Mouse (Mus musculus): ENCODE data around the gene Ism2. TPM values are rescaled to one million over a fixed set of nuclear protein-coding genes. Genes with fewer than 3 reads are reported as not detected.
"Not testable (repeated sequence)": the region's sequence is repeated elsewhere in the genome, so short reads cannot be mapped to it uniquely, and the experiment has no call there.

The Ism2 gene
- polyA plus RNA-seq, 1 experiment from 2014 or later: 1.1 TPM

DNA sequence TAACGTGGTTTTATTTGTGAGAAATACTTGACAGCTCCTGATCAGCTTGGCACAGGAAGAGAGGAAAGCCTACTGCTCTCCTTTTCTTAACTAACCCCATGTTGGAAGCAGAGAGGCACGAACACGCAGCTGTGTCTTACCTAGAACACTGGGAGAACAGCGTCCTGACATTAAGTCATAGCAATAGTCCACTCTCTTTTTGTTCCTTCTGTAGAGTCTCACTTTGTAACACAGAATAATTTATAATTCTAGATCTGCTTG is 7.0 kb upstream of the Ism2 start:
- H3K27ac ChIP-seq (replicated peaks; ENCODE audit: low read depth, low read length); H3K4me3 ChIP-seq (ENCODE audit: low read depth, low read length); DNase-seq (ENCODE audit: low spot score); H3K4me2 ChIP-seq (ENCODE audit: low read depth, severe bottlenecking); H3K9me3 ChIP-seq (ENCODE audit: control insufficient read depth, low read length); ATAC-seq (ENCODE audit: insufficient number of reproducible peaks, low FRiP score, low TSS enrichment, low read depth); H3K36me3 ChIP-seq (ENCODE audit: control insufficient read depth, insufficient read depth, low read length); H3K27me3 ChIP-seq (ENCODE audit: control insufficient read depth, insufficient read depth, low read length); H3K4me1 ChIP-seq (ENCODE audit: control insufficient read depth, insufficient read depth, low read length); H3K9ac ChIP-seq (ENCODE audit: low read length): not testable (repeated sequence)
- 79% methylated on average over 4 of the region's 4 CpGs for WGBS

DNA sequence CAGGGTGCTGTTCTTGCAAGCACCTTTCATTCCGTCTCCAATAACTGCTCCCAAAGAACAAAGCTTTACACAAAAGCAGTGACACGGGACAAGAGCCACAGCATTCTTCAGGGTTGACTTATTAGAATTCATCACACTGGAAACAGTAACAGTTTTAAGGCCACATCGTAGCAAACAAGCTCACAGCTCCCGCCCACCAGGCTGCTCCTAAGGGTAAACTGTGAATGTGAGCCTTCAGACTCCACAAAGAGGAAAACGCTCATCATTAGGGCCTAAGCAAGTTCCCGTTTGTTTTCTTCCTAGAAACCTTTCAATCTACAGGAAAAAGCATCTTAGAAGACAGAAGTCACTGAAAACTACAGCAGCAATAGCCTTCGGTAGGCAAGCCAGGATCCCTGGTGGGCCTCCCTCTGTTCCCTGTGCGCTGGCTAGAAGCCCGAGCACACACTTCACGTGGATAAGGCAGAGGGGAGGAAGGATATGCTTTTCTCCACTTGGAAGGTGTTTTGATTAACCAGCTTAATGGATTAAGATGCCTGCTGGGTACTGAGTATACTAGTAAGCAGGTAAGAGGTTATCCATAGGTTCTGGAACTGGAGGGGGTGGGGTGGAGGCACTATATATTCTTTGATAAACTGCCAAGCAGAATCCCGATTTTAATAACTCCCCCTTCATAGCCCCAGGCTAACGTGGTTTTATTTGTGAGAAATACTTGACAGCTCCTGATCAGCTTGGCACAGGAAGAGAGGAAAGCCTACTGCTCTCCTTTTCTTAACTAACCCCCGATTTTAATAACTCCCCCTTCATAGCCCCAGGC is 6.5 kb upstream of the Ism2 start:
- Histone ChIP-seq H3K27ac (replicated peaks; ENCODE audit: low read depth, low read length) (no peak overlapping the region), H3K9me3 (ENCODE audit: control insufficient read depth, low read length) (no peaks in the 10 kb centered on the region), H3K36me3 (ENCODE audit: control insufficient read depth, insufficient read depth, low read length) (no peaks in the 10 kb centered on the region), H3K4me1 (ENCODE audit: control insufficient read depth, insufficient read depth, low read length) (no peaks in the 10 kb centered on the region), H3K4me2 (ENCODE audit: low read depth, severe bottlenecking) (no peak overlapping the region), H3K27me3 (ENCODE audit: control insufficient read depth, insufficient read depth, low read length) (no peaks in the 10 kb centered on the region; the same call in 1 of the 2 replicates), H3K4me3 (ENCODE audit: low read depth, low read length) (no peak overlapping the region), H3K9ac (ENCODE audit: low read length) (no peak overlapping the region)
- WGBS: 48% methylated on average over 13 of the region's 13 CpGs
- no peak for DNase-seq (ENCODE audit: low spot score)
- no peak for ATAC-seq (ENCODE audit: insufficient number of reproducible peaks, low FRiP score, low TSS enrichment, low read depth)

- Histone ChIP-seq H3K27ac (replicated peaks; ENCODE audit: low read depth, low read length) (no peak overlapping the region), H3K4me3 (ENCODE audit: low read depth, low read length) (no peak overlapping the region), H3K4me2 (ENCODE audit: low read depth, severe bottlenecking) (no peak overlapping the region), H3K9me3 (ENCODE audit: control insufficient read depth, low read length) (no peaks in the 10 kb centered on the region), H3K4me1 (ENCODE audit: control insufficient read depth, insufficient read depth, low read length) (no peaks in the 10 kb centered on the region), H3K9ac (ENCODE audit: low read length) (no peak overlapping the region), H3K27me3 (ENCODE audit: control insufficient read depth, insufficient read depth, low read length) (peaks cover 12% of the 10 kb centered on the region), H3K36me3 (ENCODE audit: control insufficient read depth, insufficient read depth, low read length) (no peaks in the 10 kb centered on the region)
- DNase-seq (ENCODE audit: low spot score) (no peak), ATAC-seq (ENCODE audit: insufficient number of reproducible peaks, low FRiP score, low TSS enrichment, low read depth) (no peak)
- WGBS: 66% methylated on average over 4 of the region's 4 CpGs
Measured at GRCm38 (mm10) chr12:87301189-87301588, 1.7 kb upstream of the Ism2 start.

GRCm38 (mm10) chr12:87300441-87300690 is 861 bp upstream of the Ism2 start:
- Histone ChIP-seq H3K27ac (replicated peaks; ENCODE audit: low read depth, low read length) (no peak overlapping the region), H3K4me1 (ENCODE audit: control insufficient read depth, insufficient read depth, low read length) (no peaks in the 10 kb centered on the region), H3K4me2 (ENCODE audit: low read depth, severe bottlenecking) (peak overlapping the region; percentile 96), H3K4me3 (ENCODE audit: low read depth, low read length) (peak overlapping the region; percentile 66), H3K9me3 (ENCODE audit: control insufficient read depth, low read length) (no peaks in the 10 kb centered on the region), H3K9ac (ENCODE audit: low read length) (peak overlapping the region; percentile 71; the same call in 1 of the 2 replicates), H3K36me3 (ENCODE audit: control insufficient read depth, insufficient read depth, low read length) (no peaks in the 10 kb centered on the region), H3K27me3 (ENCODE audit: control insufficient read depth, insufficient read depth, low read length) (peaks cover 12% of the 10 kb centered on the region)
- WGBS: 3% methylated on average over 9 of the region's 9 CpGs
- DNase-seq (ENCODE audit: low spot score) (no peak), ATAC-seq (ENCODE audit: insufficient number of reproducible peaks, low FRiP score, low TSS enrichment, low read depth) (no peak)

DNA sequence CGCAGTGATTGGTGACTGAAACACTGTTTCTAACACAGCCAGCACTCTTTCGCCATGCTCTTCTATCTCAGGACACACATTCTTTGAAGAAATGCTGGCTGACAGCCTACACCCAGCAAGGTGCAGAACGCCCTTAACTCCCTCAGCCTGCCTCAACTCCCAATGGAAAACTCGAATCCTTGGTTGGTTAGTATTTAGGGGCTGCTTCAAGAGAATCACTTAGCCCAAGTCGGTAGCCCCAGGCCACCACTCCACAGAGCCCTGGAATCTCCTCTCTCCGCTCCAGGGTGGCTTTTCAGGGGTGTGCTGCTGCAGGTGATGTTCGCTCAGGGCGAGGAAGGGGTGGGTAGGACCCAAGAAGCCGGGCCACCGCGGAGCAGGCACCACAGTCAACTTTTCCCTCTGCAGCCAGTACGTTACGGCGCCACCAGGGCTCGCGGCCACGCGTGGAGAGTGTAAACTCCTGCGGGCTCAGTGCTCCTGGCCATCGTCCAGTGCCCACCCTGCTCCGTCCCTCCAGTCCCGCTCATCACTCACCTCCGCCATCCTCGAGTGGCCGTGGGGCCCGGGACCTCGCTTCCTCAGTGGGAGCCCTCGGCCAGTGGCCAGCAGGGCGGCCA is 358 bp downstream of the Ism2 start:
- peak; percentile 39; the same call in 1 of the 2 replicates for ATAC-seq (ENCODE audit: insufficient number of reproducible peaks, low FRiP score, low TSS enrichment, low read depth)
- no peak overlapping the region for H3K27ac ChIP-seq (replicated peaks; ENCODE audit: low read depth, low read length)
- no peaks in the 10 kb centered on the region for H3K9me3 ChIP-seq (ENCODE audit: control insufficient read depth, low read length)
- peak overlapping the region; percentile 66 for H3K4me3 ChIP-seq (ENCODE audit: low read depth, low read length)
- H3K36me3 ChIP-seq (ENCODE audit: control insufficient read depth, insufficient read depth, low read length): no peaks in the 10 kb centered on the region
- 9% methylated on average over 24 of the region's 29 CpGs for WGBS
- H3K9ac ChIP-seq (ENCODE audit: low read length): peak overlapping the region; percentile 71
- peak; percentile 58 for DNase-seq (ENCODE audit: low spot score)
- no peaks in the 10 kb centered on the region for H3K4me1 ChIP-seq (ENCODE audit: control insufficient read depth, insufficient read depth, low read length)
- H3K4me2 ChIP-seq (ENCODE audit: low read depth, severe bottlenecking): peak overlapping the region; percentile 96
- peaks cover 12% of the 10 kb centered on the region for H3K27me3 ChIP-seq (ENCODE audit: control insufficient read depth, insufficient read depth, low read length)

DNA sequence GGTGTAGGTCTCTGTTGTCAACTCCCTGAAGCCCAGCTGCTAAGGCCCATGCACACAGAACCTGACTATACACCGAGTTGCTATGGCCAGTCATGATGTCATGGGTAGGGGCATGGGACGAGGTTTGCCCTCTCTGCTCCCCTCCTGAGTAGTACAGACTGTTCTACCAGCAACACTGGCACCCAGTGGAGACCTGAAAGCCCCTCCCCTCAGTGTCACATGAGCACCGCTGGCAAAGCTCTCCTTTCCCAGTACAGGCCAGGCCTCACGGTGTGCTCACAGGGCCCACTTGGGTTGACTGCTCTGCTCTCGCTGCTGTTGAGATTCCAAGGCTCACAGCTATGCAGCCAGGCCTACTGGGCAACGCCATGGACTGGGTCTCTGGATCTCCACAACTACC is 5.6 kb downstream of the Ism2 start:
- H3K9me3 ChIP-seq (ENCODE audit: control insufficient read depth, low read length): no peaks in the 10 kb centered on the region
- 75% methylated on average over 6 of the region's 6 CpGs for WGBS
- 0 out of 2 replicates have a peak, but pooled peaks have one; percentile 4 for ATAC-seq (ENCODE audit: insufficient number of reproducible peaks, low FRiP score, low TSS enrichment, low read depth)

GRCm38 (mm10) chr12:87289100-87289499 is 10.4 kb downstream of the Ism2 start:
- WGBS: 93% methylated on average over 5 of the region's 5 CpGs
- DNase-seq (ENCODE audit: low spot score): no peak
- Histone ChIP-seq H3K4me1 (ENCODE audit: control insufficient read depth, insufficient read depth, low read length) (no peaks in the 10 kb centered on the region), H3K27me3 (ENCODE audit: control insufficient read depth, insufficient read depth, low read length) (no peaks in the 10 kb centered on the region), H3K4me2 (ENCODE audit: low read depth, severe bottlenecking) (no peak overlapping the region), H3K36me3 (ENCODE audit: control insufficient read depth, insufficient read depth, low read length) (no peaks in the 10 kb centered on the region), H3K9me3 (ENCODE audit: control insufficient read depth, low read length) (no peaks in the 10 kb centered on the region), H3K9ac (ENCODE audit: low read length) (no peak overlapping the region), H3K4me3 (ENCODE audit: low read depth, low read length) (no peak overlapping the region), H3K27ac (replicated peaks; ENCODE audit: low read depth, low read length) (no peak overlapping the region)
- no peak for ATAC-seq (ENCODE audit: insufficient number of reproducible peaks, low FRiP score, low TSS enrichment, low read depth)

More for the DNA sequence above, 5.6 kb downstream of the Ism2 start:
- H3K9ac ChIP-seq (ENCODE audit: low read length): no peak overlapping the region
- no peaks in the 10 kb centered on the region for H3K4me1 ChIP-seq (ENCODE audit: control insufficient read depth, insufficient read depth, low read length)
- H3K4me2 ChIP-seq (ENCODE audit: low read depth, severe bottlenecking): no peak overlapping the region
- DNase-seq (ENCODE audit: low spot score): no peak
- H3K36me3 ChIP-seq (ENCODE audit: control insufficient read depth, insufficient read depth, low read length): no peaks in the 10 kb centered on the region
- H3K4me3 ChIP-seq (ENCODE audit: low read depth, low read length): no peak overlapping the region
- H3K27ac ChIP-seq (replicated peaks; ENCODE audit: low read depth, low read length): no peak overlapping the region
- 0 out of 2 replicates have a peak, but pooled peaks cover 2% of the 10 kb centered on the region for H3K27me3 ChIP-seq (ENCODE audit: control insufficient read depth, insufficient read depth, low read length)

DNA sequence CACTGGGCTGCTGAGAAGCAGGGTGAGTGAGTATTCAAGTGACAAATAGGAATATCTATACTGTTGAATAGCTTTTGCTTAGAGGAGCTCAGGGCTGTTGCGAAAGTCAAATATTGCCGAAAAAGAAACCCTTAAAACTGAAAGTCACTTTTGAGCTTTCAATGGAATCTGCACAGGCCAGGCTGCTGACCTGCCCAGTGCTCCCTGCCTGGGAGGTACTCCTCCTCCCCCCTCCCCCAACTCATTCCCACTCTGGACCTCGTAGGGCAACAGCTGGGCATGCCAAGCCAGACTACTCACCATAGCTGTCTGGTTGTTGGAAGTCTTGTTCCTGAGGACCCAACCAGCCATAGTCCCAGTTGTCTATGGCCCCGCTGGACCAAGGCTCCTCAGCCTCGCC is 14.8 kb downstream of the Ism2 start:
- DNase-seq (ENCODE audit: low spot score) (no peak), ATAC-seq (ENCODE audit: insufficient number of reproducible peaks, low FRiP score, low TSS enrichment, low read depth) (no peak)
- H3K4me2 ChIP-seq (ENCODE audit: low read depth, severe bottlenecking): no peak overlapping the region
- no peak overlapping the region for H3K27ac ChIP-seq (replicated peaks; ENCODE audit: low read depth, low read length)
- H3K4me1 ChIP-seq (ENCODE audit: control insufficient read depth, insufficient read depth, low read length): no peaks in the 10 kb centered on the region
- no peaks in the 10 kb centered on the region for H3K9me3 ChIP-seq (ENCODE audit: control insufficient read depth, low read length)
- 86% methylated on average over 5 of the region's 5 CpGs for WGBS
- H3K4me3 ChIP-seq (ENCODE audit: low read depth, low read length): no peak overlapping the region
- no peaks in the 10 kb centered on the region for H3K27me3 ChIP-seq (ENCODE audit: control insufficient read depth, insufficient read depth, low read length)
- no peaks in the 10 kb centered on the region for H3K36me3 ChIP-seq (ENCODE audit: control insufficient read depth, insufficient read depth, low read length)
- no peak overlapping the region for H3K9ac ChIP-seq (ENCODE audit: low read length)

- WGBS: 73% methylated on average over 4 of the region's 4 CpGs
Measured at GRCm38 (mm10) chr12:87284268-87284667, 15.2 kb downstream of the Ism2 start.

More at GRCm38 (mm10) chr12:87284268-87284667, 15.2 kb downstream of the Ism2 start:
- H3K27ac ChIP-seq (replicated peaks; ENCODE audit: low read depth, low read length): no peak overlapping the region
- DNase-seq (ENCODE audit: low spot score): no peak
- no peaks in the 10 kb centered on the region for H3K36me3 ChIP-seq (ENCODE audit: control insufficient read depth, insufficient read depth, low read length)
- no peak overlapping the region for H3K9ac ChIP-seq (ENCODE audit: low read length)
- H3K4me2 ChIP-seq (ENCODE audit: low read depth, severe bottlenecking): no peak overlapping the region
- no peak for ATAC-seq (ENCODE audit: insufficient number of reproducible peaks, low FRiP score, low TSS enrichment, low read depth)
- H3K27me3 ChIP-seq (ENCODE audit: control insufficient read depth, insufficient read depth, low read length): no peaks in the 10 kb centered on the region
- H3K9me3 ChIP-seq (ENCODE audit: control insufficient read depth, low read length): no peaks in the 10 kb centered on the region
- H3K4me1 ChIP-seq (ENCODE audit: control insufficient read depth, insufficient read depth, low read length): no peaks in the 10 kb centered on the region
- H3K4me3 ChIP-seq (ENCODE audit: low read depth, low read length): no peak overlapping the region
